Mouse (Mus musculus) c-Kit-positive CD71-positive TER-119-positive erythroid progenitor cells, embryonic 14.5 days (primary cell): ENCODE data around the gene Tapbp.
"Not testable (repeated sequence)": the region's sequence is repeated elsewhere in the genome, so short reads cannot be mapped to it uniquely, and the experiment has no call there.

Source experiments
- DNase-seq: peaks from one replicate; pipeline ENCODE4 v3.0.0-alpha.2; 2013; ENCODE audit warnings: low spot score

Gene Tapbp

DNA sequence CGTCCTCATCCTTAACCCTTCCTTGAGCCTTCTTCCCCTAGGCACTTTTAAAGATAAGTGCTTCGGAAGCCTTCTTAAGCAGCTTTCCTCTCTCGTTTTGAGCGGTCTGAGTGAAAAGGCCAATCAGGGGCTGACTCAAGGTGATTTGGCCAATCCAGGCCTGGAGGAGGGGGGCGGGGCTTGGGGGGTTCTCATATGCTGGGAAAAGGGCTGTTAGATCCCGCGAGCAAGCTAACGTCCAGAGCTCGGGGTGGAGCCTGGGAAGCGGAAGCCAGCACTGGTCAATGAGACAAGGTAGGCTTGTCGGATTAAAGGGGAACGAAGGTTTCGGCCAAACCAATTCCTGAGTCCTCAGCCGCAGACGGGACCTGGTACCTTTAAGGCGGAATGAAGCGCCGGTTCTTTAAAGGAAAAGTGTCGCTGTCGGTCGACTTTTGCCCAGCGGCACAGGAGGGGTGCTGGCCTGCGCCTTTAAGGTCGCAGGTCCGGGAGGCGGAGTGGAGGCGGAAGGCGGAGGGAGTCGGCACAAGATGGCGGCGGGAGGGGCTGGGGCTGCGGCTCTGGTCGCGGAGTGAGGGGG is at the start of gene Tapbp, which contains the start of gene Zbtb22:
Gene Tapbp (plus strand): TSS at position 229 of the 580 bp plus-strand sequence.
Gene Zbtb22 (plus strand): TSS at position 234 of the 580 bp plus-strand sequence.
- peak; percentile 97 for DNase-seq

- DNase-seq, result not testable (repeated sequence)
These were observed 42.2 kb upstream of the Tapbp start, which contains the start of gene Gm7029 for GRCm38 (mm10) chr17:33873537-33873936. Gene Gm7029, plus strand, starts transcription at chr17:33873837.

- no peak for DNase-seq
These were observed 41.3 kb upstream of the Tapbp start for GRCm38 (mm10) chr17:33874411-33874810.

GRCm38 (mm10) chr17:33875797-33876196 is 39.9 kb upstream of the Tapbp start:
- not testable (repeated sequence) for DNase-seq

DNA sequence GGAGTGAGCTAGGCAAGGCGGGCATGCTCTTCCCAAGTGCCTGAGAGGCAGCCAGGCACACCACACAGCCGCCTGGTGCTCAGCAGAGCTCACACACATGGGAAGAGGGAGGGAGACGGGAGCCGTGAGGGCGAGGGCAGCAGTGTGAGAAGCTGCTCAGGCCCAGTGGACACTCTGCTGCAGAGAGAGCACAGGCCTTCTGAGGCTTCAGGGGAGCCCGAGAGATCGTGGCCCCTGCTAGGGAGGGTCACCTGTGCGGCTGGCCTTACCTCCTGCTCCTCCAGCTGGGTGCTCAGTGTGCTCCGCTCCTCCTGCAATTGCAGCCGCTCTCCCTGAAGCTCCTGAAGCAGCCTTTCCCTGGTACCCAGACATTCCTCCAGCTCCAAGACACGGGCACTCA is 31.4 kb upstream of the Tapbp start:
- not testable (repeated sequence) for DNase-seq

DNA sequence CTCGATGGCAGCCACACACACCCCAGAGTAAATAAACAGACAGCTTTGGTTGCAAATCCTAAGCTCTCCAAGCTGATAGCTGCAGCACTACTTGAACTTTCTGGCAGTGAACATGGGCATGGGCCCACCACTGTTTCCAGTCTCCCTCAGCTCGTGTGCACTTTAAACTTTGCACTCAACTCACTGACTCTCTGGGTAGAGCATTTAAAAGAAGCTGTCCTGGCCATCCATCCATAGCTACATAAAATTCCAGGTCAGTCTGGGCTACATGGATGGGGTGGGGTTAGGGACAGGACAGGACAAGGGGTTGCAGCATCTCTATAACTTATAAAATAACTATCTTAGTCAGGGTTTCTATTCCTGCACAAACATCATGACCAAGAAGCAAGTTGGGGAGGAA is 27.9 kb upstream of the Tapbp start:
- DNase-seq, result not testable (repeated sequence)

- not testable (repeated sequence) for DNase-seq
These were observed 27.5 kb upstream of the Tapbp start for GRCm38 (mm10) chr17:33888230-33888629.

DNA sequence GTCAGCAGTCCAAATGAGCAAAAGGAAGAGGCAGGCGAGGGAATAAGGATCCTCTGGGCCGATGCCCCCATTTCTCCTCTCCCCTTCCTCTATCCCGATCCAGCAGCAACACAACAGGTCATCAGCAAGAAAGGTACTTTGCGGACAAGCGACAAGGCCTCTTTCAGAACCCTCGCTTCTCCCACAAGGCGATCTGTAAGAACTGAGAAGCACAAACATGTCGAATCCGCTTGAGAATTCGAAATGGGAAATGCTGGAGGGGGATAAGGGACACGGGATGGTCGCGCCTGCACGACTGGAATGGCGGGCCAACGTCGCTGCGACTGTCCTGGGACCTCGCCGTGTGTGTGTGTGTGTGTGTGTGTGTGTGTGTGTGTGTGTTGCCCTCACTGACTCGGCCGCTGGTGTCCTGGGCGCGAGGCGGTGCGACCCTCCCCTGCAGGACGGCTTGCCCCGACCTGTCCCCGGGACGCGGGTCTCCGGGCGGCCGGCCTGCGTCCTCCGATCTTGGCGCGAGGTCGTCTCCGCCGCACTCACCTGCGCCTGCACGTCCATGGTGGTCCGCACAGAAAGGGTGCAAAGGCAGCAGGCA is 25.7 kb upstream of the Tapbp start:
- DNase-seq, result not testable (repeated sequence)

GRCm38 (mm10) chr17:33890533-33891059 is 25.1 kb upstream of the Tapbp start, which contains the start of gene Kifc1:
Gene Kifc1, minus strand, starts transcription at chr17:33890661.
- DNase-seq, result peak; percentile 99

DNA sequence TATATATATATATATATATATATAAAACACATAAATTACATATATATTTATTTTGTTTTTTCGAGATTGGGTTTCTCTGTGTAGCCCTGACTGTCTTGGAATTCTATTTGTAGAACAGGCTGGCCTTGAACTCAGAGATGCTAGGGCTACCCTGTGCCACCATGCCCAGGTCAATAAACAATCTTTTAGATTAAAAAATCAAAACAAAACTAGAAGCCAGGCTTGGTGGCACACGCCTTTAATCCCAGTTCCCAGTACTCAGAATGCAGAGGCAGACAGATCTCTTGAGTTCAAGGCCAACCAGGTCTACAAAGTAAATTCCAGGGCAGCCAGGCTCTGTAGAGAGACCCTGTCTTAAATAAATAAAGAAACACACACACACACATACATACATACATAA is 24.3 kb upstream of the Tapbp start:
- no peak for DNase-seq

DNA sequence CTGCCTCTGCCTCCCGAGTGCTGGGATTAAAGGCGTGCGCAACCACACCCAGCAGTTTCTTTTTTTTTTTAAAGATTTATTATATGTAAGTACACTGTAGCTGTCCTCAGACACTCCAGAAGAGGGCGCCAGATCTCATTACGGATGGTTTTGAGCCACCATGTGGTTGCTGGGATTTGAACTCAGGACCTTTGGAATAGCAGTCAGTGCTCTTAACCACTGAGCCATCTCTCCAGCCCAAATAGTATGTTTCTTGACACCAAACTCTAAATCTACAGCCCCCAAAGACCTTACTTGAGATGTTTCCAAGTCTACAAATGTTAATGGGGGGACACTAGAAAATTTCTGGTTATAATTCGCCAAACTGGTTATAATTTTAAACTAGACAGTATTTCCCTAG is 23.8 kb upstream of the Tapbp start:
- not testable (repeated sequence) for DNase-seq

GRCm38 (mm10) chr17:33892429-33892828 is 23.3 kb upstream of the Tapbp start:
- no peak for DNase-seq

DNA sequence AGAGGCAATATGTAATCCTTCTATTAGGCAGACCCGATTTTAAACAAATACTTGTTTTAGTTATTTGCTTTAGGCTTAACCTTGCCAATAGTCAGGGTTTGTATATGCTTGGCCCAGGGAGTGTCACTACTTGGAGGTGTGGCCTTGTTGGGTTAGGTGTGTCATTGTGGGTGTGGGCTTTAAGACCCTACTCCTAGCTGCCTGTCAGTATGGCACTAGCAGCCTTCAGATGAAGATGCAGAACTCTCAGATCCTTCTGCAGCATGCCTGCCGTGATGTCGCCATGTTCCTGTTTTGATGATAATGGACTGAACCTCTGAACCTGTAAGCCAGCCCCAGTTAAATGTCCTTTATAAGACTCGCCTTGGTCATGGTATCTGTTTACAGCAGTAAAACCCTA is 22.7 kb upstream of the Tapbp start:
- not testable (repeated sequence) for DNase-seq

GRCm38 (mm10) chr17:33897114-33897794 is 18.4 kb upstream of the Tapbp start:
- DNase-seq, result peak; percentile 83

DNA sequence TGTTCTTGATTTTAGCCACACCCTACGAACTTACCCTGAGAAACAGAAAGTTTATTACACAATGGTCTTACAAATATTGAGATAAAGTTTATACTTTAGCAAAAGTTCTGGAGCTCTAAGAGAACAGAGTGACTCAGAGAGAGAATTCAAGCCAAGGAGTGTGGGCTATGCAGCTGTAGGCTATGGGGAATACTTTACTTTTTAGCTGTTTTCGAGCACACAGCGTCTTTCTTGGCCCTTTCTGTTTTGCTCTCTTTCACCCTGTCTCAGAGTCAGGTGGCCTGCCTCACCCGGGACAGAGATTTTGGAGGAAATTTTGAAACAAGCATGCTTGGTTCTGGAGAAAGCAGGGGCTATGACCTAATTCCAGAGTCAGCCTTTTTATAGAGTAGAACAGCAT is 17.5 kb upstream of the Tapbp start:
- DNase-seq, result not testable (repeated sequence)

GRCm38 (mm10) chr17:33899642-33900041 is 16.1 kb upstream of the Tapbp start:
- no peak for DNase-seq

- DNase-seq, result no peak
These were observed 15.3 kb upstream of the Tapbp start for GRCm38 (mm10) chr17:33900281-33900988.

DNA sequence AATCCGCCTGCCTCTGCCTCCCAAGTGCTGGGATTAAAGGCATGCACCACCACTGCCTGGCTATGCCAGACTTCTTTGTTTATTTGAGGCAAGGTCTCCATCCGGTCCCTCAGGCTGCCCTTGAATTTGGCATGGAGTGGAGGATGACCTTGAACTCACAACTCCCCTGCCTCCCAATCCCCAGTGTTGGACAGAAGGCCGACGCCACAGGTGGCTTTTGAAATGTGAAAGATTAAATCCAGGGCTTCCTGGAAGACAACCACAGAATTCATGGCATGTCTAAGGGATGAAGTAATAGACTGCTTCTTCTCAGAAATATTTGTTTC is 14.7 kb upstream of the Tapbp start:
- DNase-seq, result no peak

DNA sequence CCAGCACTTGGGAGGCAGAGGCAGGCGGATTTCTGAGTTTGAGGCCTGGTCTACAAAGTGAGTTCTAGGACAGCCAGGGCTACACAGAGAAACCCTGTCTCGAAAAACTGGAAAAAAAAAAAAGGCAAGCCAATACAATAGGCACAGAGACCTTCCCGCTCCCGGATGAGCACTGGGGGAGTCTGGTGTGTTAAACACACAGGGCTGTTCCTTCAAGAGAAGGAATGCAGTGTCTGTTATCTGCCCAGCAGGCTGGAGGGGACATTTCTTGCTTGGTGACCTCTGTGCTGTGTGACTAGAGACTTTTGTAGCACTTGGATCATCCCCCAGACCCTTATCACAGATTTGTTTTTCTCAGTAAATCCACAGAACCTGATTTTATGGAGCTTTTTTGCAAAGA is 14.0 kb upstream of the Tapbp start:
- DNase-seq, result no peak

- DNase-seq, result no peak
These were observed 13.6 kb upstream of the Tapbp start for GRCm38 (mm10) chr17:33902079-33902478.

DNA sequence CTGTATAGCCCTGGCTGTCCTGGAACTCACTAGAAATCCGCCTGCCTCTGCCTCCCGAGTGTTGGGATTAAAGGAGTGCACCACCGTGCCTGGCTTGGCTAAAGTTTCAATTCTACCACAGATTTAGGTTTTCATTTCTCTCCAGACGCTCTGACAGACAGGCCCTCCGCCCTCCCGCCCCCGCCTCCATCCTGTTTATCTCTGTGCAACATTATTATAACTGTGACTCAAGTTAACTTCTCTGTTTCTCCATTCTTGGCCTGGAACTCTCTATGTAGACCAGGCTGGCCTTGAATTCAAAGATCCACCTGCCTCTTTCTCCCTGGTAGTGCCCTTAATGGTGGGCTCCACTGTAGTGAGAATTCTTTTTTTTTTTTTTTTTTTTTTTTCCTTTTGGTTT is 13.2 kb upstream of the Tapbp start:
- DNase-seq, result peak; percentile 35

GRCm38 (mm10) chr17:33903911-33904651 is 11.6 kb upstream of the Tapbp start:
- DNase-seq, result not testable (repeated sequence)
